ENCODE assay signal across 15 mouse cellular contexts in genomic region chr10:21910334-21910733, GRCm38 (mm10).
"Had no signal": no experiment of that assay in that cellular context is flagged by ENCODE, and none has a peak within 500 bp of the region (broad histone marks: within the 10 kb centered on the region; RNA-seq: fewer than 3 reads in every experiment).

No protein-coding gene starts in this region.

- H3K36me3 ChIP-seq: neural tube, embryonic 13.5 days; neural tube, embryonic 15.5 days; stomach, embryonic 15.5 days had no signal

- H3K9me3 ChIP-seq: neural tube, embryonic 13.5 days; neural tube, embryonic 15.5 days; stomach, embryonic 15.5 days had no signal

- H3K4me3 ChIP-seq: neural tube, embryonic 13.5 days; neural tube, embryonic 15.5 days; stomach, embryonic 15.5 days had no signal

- H3K9ac ChIP-seq: neural tube, embryonic 13.5 days; neural tube, embryonic 15.5 days; stomach, embryonic 15.5 days had no signal

- H3K4me2 ChIP-seq: neural tube, embryonic 13.5 days; neural tube, embryonic 15.5 days; stomach, embryonic 15.5 days had no signal

- H3K4me1 ChIP-seq: stomach, embryonic 15.5 days had no signal

- DNase-seq: retina, postnatal 1 day; right cerebral cortex, adult 18-20 months; right cerebral cortex, postnatal 14 days; right cerebral cortex, postnatal 25 days; right cerebral cortex, postnatal 4 days; spleen, adult 18-20 months; thymus, adult 18-20 months; thymus, adult 2 months; thymus, postnatal 14 days; thymus, postnatal 25 days; thymus, postnatal 36 days; thymus, postnatal 4 days had no signal

- H3K27ac ChIP-seq: neural tube, embryonic 13.5 days; neural tube, embryonic 15.5 days; stomach, embryonic 15.5 days had no signal

- H3K27me3 ChIP-seq: neural tube, embryonic 13.5 days; neural tube, embryonic 15.5 days; stomach, embryonic 15.5 days had no signal
